ENCODE assay signal across 1 mouse cellular context in genomic region chr16:93917712-93918678, GRCm38 (mm10).
TF ChIP-seq lines count a peak whose summit lies in the region.

No protein-coding gene starts in this region.

TF ChIP-seq in MEL, 35 proteins besides CTCF, POLR2A, EP300 and RAD21 (continued from another document):
- TF ChIP-seq USF2 (IDR thresholded peaks at IDR 0.05; ENCODE audit: borderline replicate concordance in 1 of 2, insufficient read depth in 1 of 2, low read depth in 1 of 2, low read length in 2 of 2), result no peak
